Mouse (Mus musculus): ENCODE measurements around the gene Kin. TPM values are rescaled to one million over a fixed set of nuclear protein-coding genes. Genes with fewer than 3 reads are reported as not detected.

The Kin gene
- polyA plus RNA-seq, 1 experiment from 2014 or later, result 24.1 TPM

DNA sequence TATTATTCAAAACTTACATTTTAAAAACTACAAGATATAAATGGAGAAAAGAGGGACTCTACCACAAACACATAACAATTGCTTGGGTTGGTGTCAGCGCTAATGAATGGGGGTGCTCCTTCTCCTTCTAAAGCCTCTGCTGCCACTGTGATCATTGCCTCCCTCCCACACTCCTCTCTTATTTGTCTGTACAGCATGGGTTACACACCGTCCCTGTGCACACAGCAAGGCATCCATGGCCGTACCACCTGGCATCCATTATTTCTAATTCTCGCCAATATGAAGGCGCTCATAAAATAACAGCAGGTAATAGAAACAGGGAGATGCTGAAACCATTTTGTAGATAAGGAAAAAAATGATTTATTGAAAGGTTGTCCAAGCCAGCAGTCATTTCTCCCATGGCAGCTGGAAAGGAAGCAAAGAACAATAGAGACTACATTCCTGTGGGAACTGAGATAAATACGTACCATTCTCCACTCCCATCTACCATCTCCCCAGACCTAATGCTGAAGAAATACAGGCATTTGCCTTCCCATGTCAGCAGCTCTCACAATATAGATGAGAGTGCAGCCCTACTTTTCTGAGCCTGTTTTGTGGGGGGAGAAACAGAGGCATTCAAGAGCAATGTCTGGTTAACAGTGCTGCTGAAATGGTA, 28.3 kb downstream of the Kin start:
- CTCF ChIA-PET, result interaction anchor here (1.2 kb wide), 1 partner anchor 37 kb away, joined by 3 read pairs; no protein-coding TSS in a partner anchor
- in situ Hi-C loops (cut with MboI; ENCODE audit: low pct_unique_long_range_greater_than_20kb), result no loop called here
- DNase-seq (ENCODE audit: low read depth, low spot score) (no peak), ATAC-seq (no peak)
- POLR2A ChIA-PET, result no interaction called here
- H3K27me3 ChIP-seq, result peaks cover 10% of the 10 kb centered on the region
- TF ChIP-seq CTCF (IDR thresholded peaks at IDR 0.05), result no peak

DNA sequence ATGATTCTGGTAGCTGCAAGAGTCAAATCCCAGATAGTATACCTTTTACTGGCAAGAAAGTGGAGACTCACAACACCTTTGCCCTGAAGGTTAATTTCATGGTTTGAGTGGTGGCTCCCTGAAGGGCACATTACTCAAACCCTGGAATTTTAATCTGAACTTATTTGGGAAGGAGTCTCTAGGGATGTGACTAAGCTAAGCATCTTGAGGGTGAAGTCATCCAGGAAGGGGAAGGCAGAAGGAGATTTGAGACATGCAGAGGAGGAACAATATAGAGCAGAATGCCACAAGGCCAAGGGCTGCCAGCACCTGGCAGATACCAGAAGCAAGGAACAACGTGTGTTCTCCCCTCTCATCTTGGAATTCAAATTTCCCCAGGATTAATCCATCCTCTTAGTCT, 38.4 kb downstream of the Kin start:
- in situ Hi-C loops (cut with MboI; ENCODE audit: low pct_unique_long_range_greater_than_20kb), result no loop called here
- H3K27me3 ChIP-seq, result no peaks in the 10 kb centered on the region
- DNase-seq (ENCODE audit: low read depth, low spot score) (no peak), ATAC-seq (no peak)
- no peak for TF ChIP-seq CTCF (IDR thresholded peaks at IDR 0.05)
- POLR2A ChIA-PET, result no interaction called here
- CTCF ChIA-PET, result no interaction called here

DNA sequence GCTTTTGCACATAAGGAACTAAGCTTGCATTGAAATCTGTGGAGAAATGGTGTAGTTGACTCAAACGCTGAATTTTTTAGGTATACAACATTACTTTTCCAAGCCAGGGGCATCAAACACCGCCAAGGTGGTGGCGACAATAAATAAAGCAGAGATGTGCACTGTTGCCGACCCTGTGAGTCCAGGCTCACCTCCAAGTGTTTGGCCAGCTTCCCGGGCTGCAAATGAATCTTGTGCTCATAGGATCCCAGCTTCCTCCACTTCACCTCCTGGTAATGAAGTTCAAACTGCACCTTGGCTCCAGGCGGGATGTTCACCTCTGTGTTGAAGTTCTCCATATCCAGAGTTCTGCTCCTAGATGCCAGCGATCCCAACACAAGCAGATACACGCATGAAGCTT, 38.9 kb downstream of the Kin start:
- ATAC-seq (no peak), DNase-seq (ENCODE audit: low read depth, low spot score) (no peak)
- TF ChIP-seq CTCF (IDR thresholded peaks at IDR 0.05), result no peak
- POLR2A ChIA-PET, result no interaction called here
- in situ Hi-C loops (cut with MboI; ENCODE audit: low pct_unique_long_range_greater_than_20kb), result no loop called here
- no peaks in the 10 kb centered on the region for H3K27me3 ChIP-seq
- CTCF ChIA-PET, result interaction anchor here (1.2 kb wide), 1 partner anchor 9 kb away, joined by 4 read pairs; no protein-coding TSS in a partner anchor

DNA sequence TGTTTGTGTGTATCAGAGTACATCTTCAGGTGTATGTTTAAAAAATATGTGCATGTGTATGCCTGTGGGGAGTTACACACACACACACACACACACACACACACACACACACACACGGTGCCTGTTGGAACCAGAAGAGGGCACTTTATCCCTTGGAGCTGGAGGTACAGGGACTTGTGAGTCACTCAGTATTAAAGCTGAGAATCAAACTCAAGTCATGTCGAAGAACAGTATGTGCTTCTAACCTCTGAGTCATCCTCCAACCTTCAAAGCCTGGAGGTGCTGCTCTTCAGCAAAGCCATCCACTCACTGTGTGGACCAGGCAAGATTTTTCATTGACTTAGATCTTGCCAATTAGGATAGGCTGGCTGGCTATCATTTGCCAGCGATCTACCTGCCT, 41.4 kb downstream of the Kin start:
- peak; percentile 85 for ATAC-seq
- POLR2A ChIA-PET, result no interaction called here
- TF ChIP-seq CTCF (IDR thresholded peaks at IDR 0.05), result peak; percentile 24
- DNase-seq (ENCODE audit: low read depth, low spot score), result no peak
- H3K27me3 ChIP-seq, result no peaks in the 10 kb centered on the region
- CTCF ChIA-PET, result interaction anchor here (0.7 kb wide), 1 partner anchor 23 kb away, joined by 4 read pairs; no protein-coding TSS in a partner anchor
- in situ Hi-C loops (cut with MboI; ENCODE audit: low pct_unique_long_range_greater_than_20kb), result no loop called here

DNA sequence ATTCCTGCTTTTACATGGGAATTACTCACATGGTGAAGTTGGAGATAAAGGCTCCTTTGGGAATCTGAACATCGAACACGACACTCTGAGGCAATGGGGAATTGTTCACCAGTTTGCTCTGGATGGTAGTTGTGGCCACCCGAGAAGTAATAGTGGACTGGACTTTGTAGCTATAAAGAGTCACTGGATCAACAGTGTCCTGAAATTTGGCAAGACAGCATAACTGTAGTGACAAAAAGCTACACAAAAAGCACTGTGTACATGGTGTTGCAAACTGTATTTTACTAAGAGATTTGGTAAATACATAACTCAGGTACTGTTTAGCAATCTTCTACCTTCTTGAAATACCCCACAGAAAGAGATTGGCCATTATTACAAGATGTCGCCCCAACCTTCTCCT, 45.7 kb downstream of the Kin start:
- TF ChIP-seq CTCF (IDR thresholded peaks at IDR 0.05), result no peak
- DNase-seq (ENCODE audit: low read depth, low spot score) (no peak), ATAC-seq (no peak)
- H3K27me3 ChIP-seq, result no peaks in the 10 kb centered on the region
- in situ Hi-C loops (cut with MboI; ENCODE audit: low pct_unique_long_range_greater_than_20kb), result no loop called here
- POLR2A ChIA-PET, result no interaction called here
- CTCF ChIA-PET, result interaction anchor here (0.8 kb wide), 1 partner anchor 15 kb away, joined by 3 read pairs; no protein-coding TSS in a partner anchor

DNA sequence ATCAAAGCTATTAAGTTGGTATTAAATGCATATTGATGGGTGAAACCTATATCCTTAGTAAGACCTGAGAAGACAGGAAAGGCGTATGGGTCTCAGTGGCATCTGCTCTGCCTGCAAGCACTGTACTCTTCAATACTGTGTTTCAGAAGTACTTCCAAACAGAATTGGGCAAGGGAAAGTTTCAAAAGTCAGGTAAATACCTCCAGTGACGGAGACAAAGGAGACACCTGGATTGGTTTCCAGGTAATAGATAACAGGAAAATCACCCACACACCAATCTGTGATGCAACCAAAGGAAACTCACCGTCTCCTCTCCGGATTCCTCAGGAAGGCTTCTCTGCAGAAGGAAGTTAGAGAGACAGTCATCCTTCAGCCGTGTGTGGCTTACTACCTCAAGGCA, 47.1 kb downstream of the Kin start:
- POLR2A ChIA-PET, result no interaction called here
- H3K27me3 ChIP-seq, result no peaks in the 10 kb centered on the region
- in situ Hi-C loops (cut with MboI; ENCODE audit: low pct_unique_long_range_greater_than_20kb), result no loop called here
- CTCF ChIA-PET, result interaction anchor here (0.5 to 1.5 kb wide), 2 partner anchors 8 to 1882 kb away, joined by 3 to 4 read pairs; no protein-coding TSS in a partner anchor
- DNase-seq (ENCODE audit: low read depth, low spot score) (no peak), ATAC-seq (no peak)
- TF ChIP-seq CTCF (IDR thresholded peaks at IDR 0.05), result no peak

DNA sequence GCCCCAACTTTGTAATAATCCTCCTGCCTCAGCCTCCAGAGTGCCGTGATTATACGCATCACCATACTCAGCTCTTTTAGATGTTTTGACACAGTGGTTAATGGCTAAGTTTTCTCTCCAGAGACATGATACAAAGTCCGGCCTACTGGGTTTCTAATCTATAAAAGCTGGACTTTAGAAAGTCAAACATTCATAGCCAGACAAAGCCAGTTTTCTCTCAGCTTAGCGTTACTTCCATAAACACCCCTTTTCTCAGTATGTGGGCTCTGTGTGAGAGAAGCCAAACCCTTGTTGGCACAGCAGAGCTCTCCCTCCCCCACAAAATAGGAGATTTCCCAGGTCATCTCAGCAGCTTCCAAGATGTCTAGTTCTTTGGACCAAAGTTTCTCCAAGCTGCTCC, 48.2 kb downstream of the Kin start:
- no peak for TF ChIP-seq CTCF (IDR thresholded peaks at IDR 0.05)
- CTCF ChIA-PET, result interaction anchor here (1.5 kb wide), 1 partner anchor 9 kb away, joined by 4 read pairs; no protein-coding TSS in a partner anchor
- ATAC-seq (no peak), DNase-seq (ENCODE audit: low read depth, low spot score) (no peak)
- no peaks in the 10 kb centered on the region for H3K27me3 ChIP-seq
- POLR2A ChIA-PET, result interaction anchor here (0.6 kb wide), 1 partner anchor 32 kb away, joined by 3 read pairs; no protein-coding TSS in a partner anchor
- in situ Hi-C loops (cut with MboI; ENCODE audit: low pct_unique_long_range_greater_than_20kb), result no loop called here

DNA sequence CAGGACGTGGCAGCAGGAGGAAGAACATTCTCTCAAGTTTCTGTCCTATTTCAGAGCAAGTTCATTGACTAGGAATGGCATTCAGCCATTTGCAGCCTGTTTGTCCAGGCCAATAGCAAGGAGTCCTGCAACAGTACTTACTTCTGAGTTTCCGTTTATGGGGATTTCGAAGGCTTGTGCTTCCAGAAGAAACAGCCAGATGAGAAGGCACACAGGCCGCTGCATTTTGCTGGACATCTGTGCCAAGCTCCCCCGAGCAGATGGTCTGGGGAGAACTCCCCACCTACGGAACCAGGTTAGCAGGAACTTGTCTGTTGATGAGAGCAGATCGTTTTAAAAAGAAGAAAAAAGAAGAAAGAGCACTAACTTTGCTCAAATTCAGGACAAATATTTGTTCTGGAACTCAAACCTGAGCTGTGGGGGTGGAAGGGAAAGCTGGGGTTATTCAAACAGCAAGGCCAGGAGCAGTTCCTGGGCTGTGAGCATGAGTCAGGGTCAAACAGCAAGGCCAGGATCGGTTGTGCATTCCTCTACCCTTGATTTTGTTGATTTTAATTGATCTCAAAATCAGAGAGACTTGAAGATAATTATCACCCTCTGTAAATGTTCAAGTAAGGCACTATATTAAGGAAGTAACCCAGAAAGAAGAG, 50.1 kb downstream of the Kin start:
- POLR2A ChIA-PET, result no interaction called here
- no peak for TF ChIP-seq CTCF (IDR thresholded peaks at IDR 0.05)
- ATAC-seq (no peak), DNase-seq (ENCODE audit: low read depth, low spot score) (no peak)
- in situ Hi-C loops (cut with MboI; ENCODE audit: low pct_unique_long_range_greater_than_20kb), result no loop called here
- CTCF ChIA-PET, result interaction anchor here (2.0 kb wide), 1 partner anchor 12 kb away, joined by 10 read pairs; no protein-coding TSS in a partner anchor
- H3K27me3 ChIP-seq, result no peaks in the 10 kb centered on the region

DNA sequence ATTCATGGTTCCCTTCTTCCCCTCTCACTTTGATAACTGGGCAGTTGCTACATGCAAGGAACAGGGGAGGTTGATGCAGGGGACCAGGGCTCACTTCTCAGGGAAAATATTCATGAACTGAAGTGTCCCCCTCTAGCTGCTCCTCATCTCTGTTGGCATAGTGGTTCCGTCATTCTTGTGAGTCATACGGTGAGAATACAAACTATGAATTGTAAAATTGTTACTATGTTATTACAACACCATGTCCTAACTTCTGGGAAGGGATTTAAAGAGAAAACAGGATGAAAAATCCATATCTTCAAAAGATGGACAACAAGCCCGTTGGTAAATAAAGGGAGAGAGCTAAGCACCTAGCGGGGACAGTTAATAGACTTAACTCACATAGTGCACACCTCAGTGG, 50.9 kb downstream of the Kin start, which contains the start of gene Itih2:
Gene Itih2 (minus strand): TSS at position 101 of the 400 bp plus-strand sequence.
- ChIA-PET CTCF (interaction anchor here (2.0 kb wide), 1 partner anchor 11 kb away, joined by 10 read pairs; no protein-coding TSS in a partner anchor), POLR2A (no interaction called here)
- no peak for TF ChIP-seq CTCF (IDR thresholded peaks at IDR 0.05)
- ATAC-seq (no peak), DNase-seq (ENCODE audit: low read depth, low spot score) (no peak)
- no peaks in the 10 kb centered on the region for H3K27me3 ChIP-seq
- in situ Hi-C loops (cut with MboI; ENCODE audit: low pct_unique_long_range_greater_than_20kb), result no loop called here

DNA sequence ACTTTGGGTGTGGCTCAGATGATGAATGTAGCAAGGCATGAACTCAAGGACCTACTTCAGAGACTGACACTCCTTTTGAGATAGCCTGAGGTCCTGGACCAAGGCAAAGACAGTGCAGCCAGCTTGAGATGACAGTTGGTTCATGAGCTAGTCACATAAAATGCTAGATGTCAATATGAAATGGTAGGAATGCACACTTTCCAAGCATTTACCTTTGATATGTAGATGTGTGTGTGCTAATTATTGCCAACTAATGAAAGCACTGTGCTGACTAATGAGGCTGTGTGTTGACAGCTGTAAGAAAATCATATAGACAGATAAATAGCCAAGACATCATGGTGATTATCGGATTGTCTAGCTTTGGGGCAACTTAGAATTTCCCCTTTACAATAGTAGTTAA, 51.7 kb downstream of the Kin start:
- no peaks in the 10 kb centered on the region for H3K27me3 ChIP-seq
- CTCF ChIA-PET, result interaction anchor here (0.7 to 1.3 kb wide), 2 partner anchors 11 to 21 kb away, joined by 3 to 4 read pairs; no protein-coding TSS in a partner anchor
- ATAC-seq, result no peak
- in situ Hi-C loops (cut with MboI; ENCODE audit: low pct_unique_long_range_greater_than_20kb), result no loop called here
- DNase-seq (ENCODE audit: low read depth, low spot score), result no peak
- no peak for TF ChIP-seq CTCF (IDR thresholded peaks at IDR 0.05)
- POLR2A ChIA-PET, result no interaction called here

DNA sequence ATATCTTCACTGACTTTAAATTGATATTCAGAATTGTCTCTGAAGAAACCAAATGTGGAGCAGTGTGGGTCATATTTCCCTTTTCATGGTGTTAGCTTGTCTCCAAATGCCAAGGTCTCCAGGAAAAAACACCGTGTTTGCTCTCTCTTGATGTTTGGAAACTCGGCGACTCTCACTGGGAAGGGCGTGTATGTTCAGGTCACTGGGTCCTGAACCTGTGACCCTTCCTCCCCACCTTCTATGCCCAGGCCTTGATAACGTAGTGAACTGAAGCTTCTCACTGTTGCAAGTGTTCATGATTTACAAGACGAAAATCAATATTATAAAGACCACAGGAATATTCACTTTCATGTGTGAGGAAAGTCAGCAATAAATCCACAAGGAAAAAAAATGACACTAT, 53.5 kb downstream of the Kin start:
- no peak for TF ChIP-seq CTCF (IDR thresholded peaks at IDR 0.05)
- ATAC-seq (no peak), DNase-seq (ENCODE audit: low read depth, low spot score) (no peak)
- H3K27me3 ChIP-seq, result no peaks in the 10 kb centered on the region
- ChIA-PET POLR2A (no interaction called here), CTCF (no interaction called here)
- in situ Hi-C loops (cut with MboI; ENCODE audit: low pct_unique_long_range_greater_than_20kb), result no loop called here

All from Patski (cell line).